Mouse (Mus musculus): ENCODE data around the gene Ddx58. TPM values are rescaled to one million over a fixed set of nuclear protein-coding genes. Genes with fewer than 3 reads are reported as not detected.

The Ddx58 gene
- polyA plus RNA-seq (2014; fragmentation: Illumina TruSeq; extraction: RNeasy Lipid Tissue Mini Kit (QIAGEN cat#74804); ENCODE audit: low read depth, low replicate concordance): 22.1 TPM

GRCm38 (mm10) chr4:40239409-40240271 lies at the start of gene Ddx58:
Gene Ddx58 (minus strand): TSS chr4:40239828.

GRCm38 (mm10) chr4:40279276-40279900 lies 39.8 kb upstream of the Ddx58 start, which contains the start of gene Ndufb6:
Gene Ndufb6 (minus strand): TSS chr4:40279421.

GRCm38 (mm10) chr4:40269430-40270032 lies 29.9 kb upstream of the Ddx58 start, which contains the start of the genes Smim27 and Topors:
Gene Smim27 (plus strand): TSS chr4:40269579.
Gene Topors (minus strand): TSS chr4:40269850.

Other genes starting within 250 kb of the Ddx58 start
- 126 TPM for gene Aco1, start 96.7 kb downstream of the Ddx58 start, polyA plus RNA-seq (2014; fragmentation: Illumina TruSeq; extraction: RNeasy Lipid Tissue Mini Kit (QIAGEN cat#74804); ENCODE audit: low read depth, low replicate concordance)
- gene Smim27, start 29.8 kb upstream of the Ddx58 start, polyA plus RNA-seq (2014; fragmentation: Illumina TruSeq; extraction: RNeasy Lipid Tissue Mini Kit (QIAGEN cat#74804); ENCODE audit: low read depth, low replicate concordance): 17.5 TPM
- gene Topors, start 30.0 kb upstream of the Ddx58 start, polyA plus RNA-seq (2014; fragmentation: Illumina TruSeq; extraction: RNeasy Lipid Tissue Mini Kit (QIAGEN cat#74804); ENCODE audit: low read depth, low replicate concordance): 17.9 TPM
- gene Ndufb6, start 39.6 kb upstream of the Ddx58 start, polyA plus RNA-seq (2014; fragmentation: Illumina TruSeq; extraction: RNeasy Lipid Tissue Mini Kit (QIAGEN cat#74804); ENCODE audit: low read depth, low replicate concordance): 133 TPM
- not detected for gene Tmem215, start 232.4 kb upstream of the Ddx58 start, polyA plus RNA-seq (2014; fragmentation: Illumina TruSeq; extraction: RNeasy Lipid Tissue Mini Kit (QIAGEN cat#74804); ENCODE audit: low read depth, low replicate concordance)